Mouse (Mus musculus) kidney, postnatal 4 days (tissue): ENCODE measurements around the gene Gm28047.
"Not testable (repeated sequence)": the region's sequence is repeated elsewhere in the genome, so short reads cannot be mapped to it uniquely, and the experiment has no call there.

Source experiments
- DNase-seq, 2 experiments: peaks; one replicate each; pipeline ENCODE4 v3.0.0; 2021; ENCODE audit warnings: mixed read lengths in 2 of 2

The Gm28047 gene

GRCm38 (mm10) chr15:102619486-102619885 is 5.4 kb downstream of the Gm28047 start:
- DNase-seq: no peak

GRCm38 (mm10) chr15:102617654-102618053 is 7.2 kb downstream of the Gm28047 start:
- no peak for DNase-seq

GRCm38 (mm10) chr15:102616174-102616573 is 8.7 kb downstream of the Gm28047 start:
- no peak for DNase-seq

GRCm38 (mm10) chr15:102614224-102614623 is 10.6 kb downstream of the Gm28047 start:
- DNase-seq: no peak

GRCm38 (mm10) chr15:102612966-102613365 is 11.9 kb downstream of the Gm28047 start:
- no peak for DNase-seq

GRCm38 (mm10) chr15:102608586-102608985 is 16.3 kb downstream of the Gm28047 start:
- DNase-seq: not testable (repeated sequence)

- DNase-seq: peak; percentile 40 to 53
Measured at GRCm38 (mm10) chr15:102593996-102594656, 30.7 kb downstream of the Gm28047 start.

- no peak for DNase-seq
Measured at GRCm38 (mm10) chr15:102592674-102593073, 32.2 kb downstream of the Gm28047 start.

GRCm38 (mm10) chr15:102590567-102590966 is 34.3 kb downstream of the Gm28047 start:
- DNase-seq: no peak

GRCm38 (mm10) chr15:102589826-102590225 is 35.0 kb downstream of the Gm28047 start:
- no peak for DNase-seq

- no peak for DNase-seq
Measured at GRCm38 (mm10) chr15:102585501-102585900, 39.4 kb downstream of the Gm28047 start.

- DNase-seq: no peak
Measured at GRCm38 (mm10) chr15:102583708-102584383, 41.0 kb downstream of the Gm28047 start.

- DNase-seq: no peak
Measured at GRCm38 (mm10) chr15:102581205-102581604, 43.7 kb downstream of the Gm28047 start.

- DNase-seq: no peak
Measured at GRCm38 (mm10) chr15:102578351-102578750, 46.5 kb downstream of the Gm28047 start.

GRCm38 (mm10) chr15:102576972-102577371 is 47.9 kb downstream of the Gm28047 start:
- DNase-seq: no peak

- DNase-seq: no peak
Measured at GRCm38 (mm10) chr15:102572081-102572480, 52.8 kb downstream of the Gm28047 start.

GRCm38 (mm10) chr15:102567849-102568248 is 57.0 kb downstream of the Gm28047 start:
- no peak for DNase-seq

- no peak for DNase-seq
Measured at GRCm38 (mm10) chr15:102563681-102564080, 61.2 kb downstream of the Gm28047 start.

GRCm38 (mm10) chr15:102563061-102563460 is 61.8 kb downstream of the Gm28047 start:
- no peak for DNase-seq

GRCm38 (mm10) chr15:102562491-102562890 is 62.4 kb downstream of the Gm28047 start:
- DNase-seq: no peak

- peak in 1 of 2 experiments; percentile 12 for DNase-seq
Measured at GRCm38 (mm10) chr15:102557580-102557979, 67.3 kb downstream of the Gm28047 start.

- no peak for DNase-seq
Measured at GRCm38 (mm10) chr15:102555581-102555980, 69.3 kb downstream of the Gm28047 start.

- DNase-seq: no peak
Measured at GRCm38 (mm10) chr15:102552599-102552998, 72.3 kb downstream of the Gm28047 start.

GRCm38 (mm10) chr15:102547478-102547877 is 77.4 kb downstream of the Gm28047 start:
- no peak for DNase-seq
